In genomic region chr11:45546861-45547260, GRCm38 (mm10) we compare ENCODE assay signal across 18 mouse cellular contexts.
"Had no signal": no experiment of that assay in that cellular context is flagged by ENCODE, and none has a peak within 500 bp of the region (broad histone marks: within the 10 kb centered on the region; RNA-seq: fewer than 3 reads in every experiment).

No protein-coding gene starts in this region.

- H3K4me3 ChIP-seq: midbrain, embryonic 10.5 days; midbrain, embryonic 12.5 days; myocyte; neural tube, embryonic 13.5 days; neural tube, embryonic 15.5 days had no signal

- H3K4me1 ChIP-seq: midbrain, embryonic 10.5 days had no signal

- DNase-seq: lung, adult 18-20 months; lung, embryonic 14.5 days; lung, postnatal 10 days; lung, postnatal 4 days; midbrain, embryonic 14.5 days; retina, postnatal 1 day; right cerebral cortex, adult 18-20 months; right cerebral cortex, postnatal 25 days; right cerebral cortex, postnatal 4 days; thymus, adult 18-20 months; thymus, postnatal 14 days; thymus, postnatal 36 days had no signal

- H3K9ac ChIP-seq: lung, embryonic 14.5 days; midbrain, embryonic 12.5 days; neural tube, embryonic 13.5 days; neural tube, embryonic 15.5 days had no signal

- ATAC-seq: midbrain, embryonic 16.5 days had no signal

- H3K27ac ChIP-seq: midbrain, embryonic 10.5 days; midbrain, embryonic 12.5 days; neural tube, embryonic 13.5 days; neural tube, embryonic 15.5 days had no signal

- H3K36me3 ChIP-seq: midbrain, embryonic 10.5 days; midbrain, embryonic 12.5 days; neural tube, embryonic 13.5 days; neural tube, embryonic 15.5 days had no signal

- H3K27me3 ChIP-seq: midbrain, embryonic 12.5 days; neural tube, embryonic 13.5 days; neural tube, embryonic 15.5 days had no signal

- H3K4me2 ChIP-seq: lung, embryonic 14.5 days; midbrain, embryonic 12.5 days; neural tube, embryonic 13.5 days; neural tube, embryonic 15.5 days had no signal

- H3K9me3 ChIP-seq: midbrain, embryonic 10.5 days; midbrain, embryonic 12.5 days; neural tube, embryonic 13.5 days; neural tube, embryonic 15.5 days had no signal
